Mouse (Mus musculus) limb, embryonic 11.5 days (tissue): ENCODE results near the gene Cryz. TPM values are rescaled to one million over a fixed set of nuclear protein-coding genes. Genes with fewer than 3 reads are reported as not detected.

Experiments
- ATAC-seq: fragments of 200-750 bp; cut with Nextera tagmentation; 2 replicates; pipeline ENCODE4 v1.8.0; 2017; ENCODE audit warnings: low read depth; ENCODE audit not compliant: insufficient number of reproducible peaks, low FRiP score, low TSS enrichment
- DNase-seq: peaks from one replicate; pipeline ENCODE4 v3.0.0-alpha.2; 2015; ENCODE audit warnings: low spot score
- H3K27ac ChIP-seq: fragments of 300-500 bp; sonication (generic); replicated peaks from 2 replicates; pipeline ENCODE4 v1.5.1; 2014; ENCODE audit warnings: low read depth, mild to moderate bottlenecking, low read length
- H3K27me3 ChIP-seq: fragments of 300-500 bp; sonication (generic); 2 replicates; pipeline ENCODE4 v1.6.1; 2014; ENCODE audit warnings: mild to moderate bottlenecking, low read length, mixed read lengths; ENCODE audit not compliant: control insufficient read depth, insufficient read depth
- H3K36me3 ChIP-seq: fragments of 300-500 bp; sonication (generic); 2 replicates; pipeline ENCODE4 v1.6.1; 2014; ENCODE audit warnings: mild to moderate bottlenecking, low read length, moderate library complexity, mixed read lengths; ENCODE audit not compliant: control insufficient read depth, insufficient read depth
- H3K4me1 ChIP-seq: fragments of 300-500 bp; sonication (generic); 2 replicates; pipeline ENCODE4 v1.6.1; 2014; ENCODE audit warnings: low read length, mixed read lengths; ENCODE audit not compliant: control insufficient read depth, insufficient read depth
- H3K4me2 ChIP-seq: fragments of 300-500 bp; sonication (generic); 2 replicates; pipeline ENCODE4 v1.6.1; 2014; ENCODE audit warnings: low read depth, mild to moderate bottlenecking, moderate library complexity; ENCODE audit not compliant: severe bottlenecking
- H3K4me3 ChIP-seq: fragments of 300-500 bp; sonication (generic); 2 replicates; pipeline ENCODE4 v1.5.1; 2014; ENCODE audit warnings: low read depth, low read length
- H3K9ac ChIP-seq: fragments of 300-500 bp; sonication (generic); 2 replicates; pipeline ENCODE4 v1.6.1; 2014; ENCODE audit warnings: mild to moderate bottlenecking, low read length
- H3K9me3 ChIP-seq: fragments of 300-500 bp; sonication (generic); 2 replicates; pipeline ENCODE4 v1.6.1; 2016; ENCODE audit warnings: low read length; ENCODE audit not compliant: control insufficient read depth
- WGBS: fragments of 180-500 bp; shearing (Covaris S2); extraction: QIAGEN DNeasy Blood & Tissue Kit; methylation state at CpG from one replicate; pipeline ENCODE4 v1.1.7; 2014; 5-methylcytosine and 5-hydroxymethylcytosine counted together
- polyA plus RNA-seq: library from polyadenylated mRNA; unstranded; fragments of >200 nt; fragmentation: Nextera tagmentation; extraction: Ambion mirVana; gene quantifications from 2 replicates; pipeline ENCODE4 v1.2.1, GENCODE M21; 2014

Cryz gene
- polyA plus RNA-seq, 1 experiment from 2014 or later: 29.2 TPM

GRCm38 (mm10) chr3:154668485-154668884, 72.0 kb downstream of the Cryz start:
- WGBS: 91% methylated on average over 3 of the region's 3 CpGs
- peaks cover 8% of the 10 kb centered on the region for H3K4me1 ChIP-seq
- H3K27ac ChIP-seq: no peak overlapping the region

GRCm38 (mm10) chr3:154670584-154670983, 74.1 kb downstream of the Cryz start:
- Histone ChIP-seq H3K9ac (no peak overlapping the region), H3K4me3 (no peak overlapping the region), H3K27ac (no peak overlapping the region), H3K4me2 (no peak overlapping the region), H3K4me1 (0 out of 2 replicates have a peak, but pooled peaks cover 3% of the 10 kb centered on the region), H3K36me3 (no peaks in the 10 kb centered on the region), H3K9me3 (no peaks in the 10 kb centered on the region), H3K27me3 (no peaks in the 10 kb centered on the region)
- ATAC-seq (no peak), DNase-seq (no peak)
- WGBS: 85% methylated on average over 6 of the region's 6 CpGs

More at GRCm38 (mm10) chr3:154668485-154668884, 72.0 kb downstream of the Cryz start:
- no peaks in the 10 kb centered on the region for H3K9me3 ChIP-seq
- H3K4me2 ChIP-seq: no peak overlapping the region
- H3K4me3 ChIP-seq: no peak overlapping the region
- no peak overlapping the region for H3K9ac ChIP-seq
- ATAC-seq (no peak), DNase-seq (no peak)
- peaks cover 10% of the 10 kb centered on the region for H3K27me3 ChIP-seq
- no peaks in the 10 kb centered on the region for H3K36me3 ChIP-seq

GRCm38 (mm10) chr3:154671013-154671412, 74.5 kb downstream of the Cryz start:
- no peak overlapping the region for H3K27ac ChIP-seq
- ATAC-seq: no peak
- 0 out of 2 replicates have a peak, but pooled peaks cover 3% of the 10 kb centered on the region for H3K4me1 ChIP-seq
- no peak overlapping the region for H3K4me2 ChIP-seq
- DNase-seq: no peak
- H3K4me3 ChIP-seq: no peak overlapping the region
- H3K9ac ChIP-seq: no peak overlapping the region
- H3K27me3 ChIP-seq: no peaks in the 10 kb centered on the region
- 68% methylated on average over 5 of the region's 5 CpGs for WGBS
- no peaks in the 10 kb centered on the region for H3K36me3 ChIP-seq
- H3K9me3 ChIP-seq: no peaks in the 10 kb centered on the region

Other genes with a start within 250 kb of the Cryz start
- gene Tyw3, start 393 bp downstream of the Cryz start, polyA plus RNA-seq: 20.0 and 22.4 TPM in 2 replicates
- gene Erich3, start 67.1 kb downstream of the Cryz start, polyA plus RNA-seq: 0.08 and 0.23 TPM in 2 replicates